Mouse (Mus musculus): ENCODE results near the gene Rcor2.

DNA sequence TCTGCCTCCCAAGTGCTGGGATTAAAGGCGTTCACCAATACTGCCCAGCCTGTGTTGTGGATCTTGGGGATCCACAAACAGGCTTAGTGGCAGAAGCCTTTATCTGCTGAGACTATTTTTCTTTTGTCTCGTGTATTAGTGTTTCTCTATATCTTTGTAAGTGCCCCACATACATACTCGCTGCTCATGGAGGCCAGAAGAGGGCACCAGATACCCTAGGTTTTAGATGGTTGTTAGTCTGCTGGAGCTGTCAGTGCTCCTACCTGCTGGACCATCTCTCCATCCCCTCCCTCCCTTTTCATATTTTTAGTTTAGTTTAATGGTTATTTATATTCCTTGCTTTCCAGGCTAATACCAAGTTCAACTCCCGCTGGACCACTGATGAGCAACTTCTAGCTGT lies 6.4 kb downstream of the Rcor2 start:
- TF ChIP-seq MAFK (IDR thresholded peaks at IDR 0.05; ENCODE audit: insufficient read depth, low read depth, low read length) (no peak), ZC3H11A (IDR thresholded peaks at IDR 0.05; ENCODE audit: borderline replicate concordance, low read depth, low read length) (peak; percentile 12; the same call in 1 of the 2 replicates), HCFC1 (IDR thresholded peaks at IDR 0.05; ENCODE audit: borderline replicate concordance, insufficient read depth, low read length) (no peak)

All from ES-E14 (cell line).